Mouse (Mus musculus) kidney, postnatal 0 days (tissue): Measurements from ENCODE around the gene Lcn10. TPM values are rescaled to one million over a fixed set of nuclear protein-coding genes. Genes with fewer than 3 reads are reported as not detected.

Experiments
- ATAC-seq: fragments of 200-750 bp; cut with Nextera tagmentation; replicated peaks from 2 replicates; pipeline ENCODE4 v1.8.0; 2017; ENCODE audit warnings: low read depth, moderate number of reproducible peaks, moderate TSS enrichment, moderate library complexity; ENCODE audit not compliant: low FRiP score
- DNase-seq: peaks from one replicate; pipeline ENCODE4 v3.0.0-alpha.2; 2016; ENCODE audit warnings: low spot score
- H3K27ac ChIP-seq: fragments of 300-500 bp; sonication (generic); 2 replicates; pipeline ENCODE4 v1.5.1; 2014; ENCODE audit warnings: mild to moderate bottlenecking
- H3K27me3 ChIP-seq: fragments of 300-500 bp; sonication (generic); 2 replicates; pipeline ENCODE4 v1.6.1; 2014; ENCODE audit warnings: low read length, mixed read lengths; ENCODE audit not compliant: insufficient read depth
- H3K36me3 ChIP-seq: fragments of 300-500 bp; sonication (generic); 2 replicates; pipeline ENCODE4 v1.6.1; 2014; ENCODE audit warnings: low read length, mixed read lengths; ENCODE audit not compliant: insufficient read depth
- H3K4me1 ChIP-seq: fragments of 300-500 bp; sonication (generic); replicated peaks from 2 replicates; pipeline ENCODE4 v1.6.1; 2014; ENCODE audit warnings: antibody characterized with exemption, low read length, mixed read lengths; ENCODE audit not compliant: insufficient read depth
- H3K4me2 ChIP-seq: fragments of 300-500 bp; sonication (generic); 2 replicates; pipeline ENCODE4 v1.6.1; 2014; ENCODE audit warnings: mild to moderate bottlenecking, low read length, moderate library complexity, mixed read lengths
- H3K4me3 ChIP-seq: fragments of 300-500 bp; sonication (generic); replicated peaks from 2 replicates; pipeline ENCODE4 v1.5.1; 2014; ENCODE audit warnings: low read depth, low read length
- H3K9ac ChIP-seq: fragments of 300-500 bp; sonication (generic); 2 replicates; pipeline ENCODE4 v1.6.1; 2014; ENCODE audit warnings: low read depth, low read length
- H3K9me3 ChIP-seq: fragments of 300-500 bp; sonication (generic); replicated peaks from 2 replicates; pipeline ENCODE4 v1.6.1; 2016; ENCODE audit warnings: low read length, inconsistent platforms, mixed read lengths
- CTCF ChIP-seq: IDR thresholded peaks from 2 replicates; pipeline ENCODE4 v1.5.1; 2016; ENCODE audit warnings: antibody characterized with exemption, low read depth, mild to moderate bottlenecking, moderate library complexity
- WGBS: fragments of 180-500 bp; shearing (Covaris S2); extraction: QIAGEN DNeasy Blood & Tissue Kit; methylation state at CpG from one replicate; pipeline ENCODE4 v1.1.7; 2014; 5-methylcytosine and 5-hydroxymethylcytosine counted together
- polyA plus RNA-seq: library from polyadenylated mRNA; unstranded; fragments of >200 nt; fragmentation: Nextera tagmentation; extraction: Ambion mirVana; gene quantifications from 2 replicates; pipeline ENCODE4 v1.2.1, GENCODE M21; 2015

The Lcn10 gene
- polyA plus RNA-seq, 1 experiment from 2014 or later = not detected

- ATAC-seq (no peak), DNase-seq (no peak)
- H3K27ac ChIP-seq = no peak overlapping the region
- H3K9me3 ChIP-seq = no peaks in the 10 kb centered on the region
- H3K36me3 ChIP-seq = no peaks in the 10 kb centered on the region
- no peak overlapping the region for H3K4me2 ChIP-seq
- no peaks in the 10 kb centered on the region for H3K4me1 ChIP-seq
- H3K27me3 ChIP-seq = no peaks in the 10 kb centered on the region
- H3K4me3 ChIP-seq = no peak overlapping the region
- no peak for TF ChIP-seq CTCF
- H3K9ac ChIP-seq = no peak overlapping the region
Observed at GRCm38 (mm10) chr2:25717222-25717621, 34.7 kb downstream of the Lcn10 start.

GRCm38 (mm10) chr2:25733199-25733930 is 50.8 kb downstream of the Lcn10 start:
- ATAC-seq = no peak
- DNase-seq = no peak
- no peaks in the 10 kb centered on the region for H3K9me3 ChIP-seq
- no peak overlapping the region for H3K4me2 ChIP-seq
- H3K4me3 ChIP-seq = no peak overlapping the region
- H3K9ac ChIP-seq = no peak overlapping the region
- no peaks in the 10 kb centered on the region for H3K27me3 ChIP-seq
- H3K36me3 ChIP-seq = no peaks in the 10 kb centered on the region
- H3K27ac ChIP-seq = no peak overlapping the region
- H3K4me1 ChIP-seq = no peaks in the 10 kb centered on the region
- 10% methylated on average over 2 of the region's 2 CpGs for WGBS
- TF ChIP-seq CTCF = no peak

Other genes starting within 250 kb of the Lcn10 start
- 7.7 and 10.3 TPM in 2 replicates for gene Clic3, start 225.9 kb upstream of the Lcn10 start, polyA plus RNA-seq
- 42.0 and 45.0 TPM in 2 replicates for gene Paxx, start 221.6 kb upstream of the Lcn10 start, polyA plus RNA-seq
- 11.5 and 13.1 TPM in 2 replicates for gene Ptgds, start 212.7 kb upstream of the Lcn10 start, polyA plus RNA-seq
- not detected in 2 replicates for gene Lcn12, start 188.8 kb upstream of the Lcn10 start, polyA plus RNA-seq
- gene Fbxw5, start 182.0 kb upstream of the Lcn10 start, polyA plus RNA-seq = 65.7 and 71.1 TPM in 2 replicates
- gene C8g, start 181.0 kb upstream of the Lcn10 start, polyA plus RNA-seq = 7.9 and 9.6 TPM in 2 replicates
- 24.4 and 28.1 TPM in 2 replicates for gene Traf2, start 135.8 kb upstream of the Lcn10 start, polyA plus RNA-seq
- 351 and 379 TPM in 2 replicates for gene Edf1, start 124.9 kb upstream of the Lcn10 start, polyA plus RNA-seq
- 0.59 and 0.85 TPM in 2 replicates for gene Mamdc4, start 107.9 kb upstream of the Lcn10 start, polyA plus RNA-seq
- gene Phpt1, start 107.5 kb upstream of the Lcn10 start, polyA plus RNA-seq = 197 TPM in 2 replicates
- 0.15 and 0.16 TPM in 2 replicates for gene Ajm1, start 101.0 kb upstream of the Lcn10 start, polyA plus RNA-seq
- 45.6 and 56.9 TPM in 2 replicates for gene Rabl6, start 74.2 kb upstream of the Lcn10 start, polyA plus RNA-seq
- 0.32 and 0.34 TPM in 2 replicates for gene Ccdc183, start 65.0 kb upstream of the Lcn10 start, polyA plus RNA-seq
- gene Tmem141, start 60.7 kb upstream of the Lcn10 start, polyA plus RNA-seq = 41.7 and 43.8 TPM in 2 replicates
- 1.7 and 2.2 TPM in 2 replicates for gene Fcna, start 54.7 kb upstream of the Lcn10 start, polyA plus RNA-seq
- gene Lcn8, start 29.6 kb upstream of the Lcn10 start, polyA plus RNA-seq = not detected in 2 replicates
- not detected in 2 replicates for gene Lcn5, start 24.8 kb upstream of the Lcn10 start, polyA plus RNA-seq
- gene Lcn6, start 5.9 kb upstream of the Lcn10 start, polyA plus RNA-seq = not detected in 2 replicates
- 0.37 TPM in 1 of 2 replicates, not detected in the other for gene Obp2a, start 17.3 kb downstream of the Lcn10 start, polyA plus RNA-seq
- 94.1 and 94.6 TPM in 2 replicates for gene Bmyc, start 24.0 kb downstream of the Lcn10 start, polyA plus RNA-seq
- not detected in 2 replicates for gene Obp2b, start 54.3 kb downstream of the Lcn10 start, polyA plus RNA-seq
- not detected in 2 replicates for gene Lcn3, start 82.8 kb downstream of the Lcn10 start, polyA plus RNA-seq
- not detected in 2 replicates for gene Lcn11, start 94.3 kb downstream of the Lcn10 start, polyA plus RNA-seq
- gene Gm13539, start 99.5 kb downstream of the Lcn10 start, polyA plus RNA-seq = not detected in 2 replicates
- not detected in 2 replicates for gene Glt6d1, start 133.1 kb downstream of the Lcn10 start, polyA plus RNA-seq
- not detected in 2 replicates for gene Lcn9, start 140.4 kb downstream of the Lcn10 start, polyA plus RNA-seq
- not detected in 2 replicates for gene Sohlh1, start 164.5 kb downstream of the Lcn10 start, polyA plus RNA-seq
- gene Kcnt1, start 181.0 kb downstream of the Lcn10 start, polyA plus RNA-seq = 0.18 and 0.24 TPM in 2 replicates